Mouse (Mus musculus) retina, postnatal 7 days (tissue): Measurements from ENCODE around the gene Fam76b.

Experiments used
- DNase-seq: peaks from one replicate; pipeline ENCODE4 v3.0.0-alpha.2; 2012; ENCODE audit warnings: low read depth, low spot score

The Fam76b gene

GRCm38 (mm10) chr9:13867646-13868045 is 40.1 kb downstream of the Fam76b start:
- no peak for DNase-seq

GRCm38 (mm10) chr9:13871631-13872030 is 44.1 kb downstream of the Fam76b start:
- no peak for DNase-seq

GRCm38 (mm10) chr9:13874359-13874758 is 46.8 kb downstream of the Fam76b start:
- no peak for DNase-seq

GRCm38 (mm10) chr9:13875340-13875739 is 47.8 kb downstream of the Fam76b start:
- DNase-seq, result no peak

GRCm38 (mm10) chr9:13880761-13881160 is 53.2 kb downstream of the Fam76b start:
- DNase-seq, result no peak

GRCm38 (mm10) chr9:13882478-13882877 is 55.0 kb downstream of the Fam76b start:
- no peak for DNase-seq

- no peak for DNase-seq
These were observed 61.5 kb downstream of the Fam76b start for GRCm38 (mm10) chr9:13888981-13889380.

GRCm38 (mm10) chr9:13889657-13890056 is 62.1 kb downstream of the Fam76b start:
- peak; percentile 62 for DNase-seq

- DNase-seq, result no peak
These were observed 62.7 kb downstream of the Fam76b start for GRCm38 (mm10) chr9:13890171-13890570.

GRCm38 (mm10) chr9:13891888-13892287 is 64.4 kb downstream of the Fam76b start:
- no peak for DNase-seq

- DNase-seq, result no peak
These were observed 65.5 kb downstream of the Fam76b start for GRCm38 (mm10) chr9:13893044-13893443.

- DNase-seq, result no peak
These were observed 67.0 kb downstream of the Fam76b start for GRCm38 (mm10) chr9:13894491-13894890.

- no peak for DNase-seq
These were observed 67.4 kb downstream of the Fam76b start for GRCm38 (mm10) chr9:13894936-13895335.

GRCm38 (mm10) chr9:13896055-13896454 is 68.5 kb downstream of the Fam76b start:
- no peak for DNase-seq

GRCm38 (mm10) chr9:13898510-13899305 is 71.2 kb downstream of the Fam76b start:
- DNase-seq, result no peak

- no peak for DNase-seq
These were observed 74.5 kb downstream of the Fam76b start for GRCm38 (mm10) chr9:13902030-13902429.

GRCm38 (mm10) chr9:13904091-13904779 is 76.7 kb downstream of the Fam76b start:
- no peak for DNase-seq
